Mouse (Mus musculus): ENCODE data around the gene Sumo3. TPM values are rescaled to one million over a fixed set of nuclear protein-coding genes. Genes with fewer than 3 reads are reported as not detected.
A peak's percentile ranks its signal among the peaks of the same experiment; 100 is the strongest.

Gene Sumo3
- polyA plus RNA-seq, 1 experiment from 2014 or later, result 111 TPM

GRCm38 (mm10) chr10:77624570-77624995, 18.7 kb downstream of the Sumo3 start:
- no peaks in the 10 kb centered on the region for H3K9me3 ChIP-seq (ENCODE audit: low read length)
- H3K36me3 ChIP-seq (replicated peaks; ENCODE audit: insufficient read depth, low read length), result 0 out of 2 replicates have a peak, but pooled peaks cover 6% of the 10 kb centered on the region
- no peaks in the 10 kb centered on the region for H3K27me3 ChIP-seq (ENCODE audit: insufficient read depth, low read length)
- H3K4me3 ChIP-seq (ENCODE audit: low read depth, low read length), result no peak overlapping the region
- WGBS (ENCODE audit: insufficient replicate concordance), result 65% methylated on average over 7 of the region's 7 CpGs
- H3K4me1 ChIP-seq (ENCODE audit: insufficient read depth), result peaks cover 39% of the 10 kb centered on the region
- peak overlapping the region; percentile 37 for H3K9ac ChIP-seq (replicated peaks)
- peak overlapping the region; percentile 82 for H3K4me2 ChIP-seq (ENCODE audit: low read depth, low read length)
- peak overlapping the region; percentile 36 for H3K27ac ChIP-seq (ENCODE audit: low read depth)
- no peak for TF ChIP-seq CTCF (IDR thresholded peaks at IDR 0.05; ENCODE audit: low read depth)
- TF ChIP-seq EP300 (IDR thresholded peaks at IDR 0.05; ENCODE audit: low read depth), result no peak
- no peak for ATAC-seq
- DNase-seq, result no peak

GRCm38 (mm10) chr10:77626036-77626435, 20.1 kb downstream of the Sumo3 start:
- TF ChIP-seq EP300 (IDR thresholded peaks at IDR 0.05; ENCODE audit: low read depth), result no peak
- TF ChIP-seq CTCF (IDR thresholded peaks at IDR 0.05; ENCODE audit: low read depth), result no peak
- H3K9me3 ChIP-seq (ENCODE audit: low read length), result no peaks in the 10 kb centered on the region
- H3K4me2 ChIP-seq (ENCODE audit: low read depth, low read length), result peak overlapping the region; percentile 40
- WGBS (ENCODE audit: insufficient replicate concordance), result 68% methylated on average over 7 of the region's 7 CpGs
- no peaks in the 10 kb centered on the region for H3K27me3 ChIP-seq (ENCODE audit: insufficient read depth, low read length)
- H3K9ac ChIP-seq (replicated peaks), result peak overlapping the region; percentile 21; the same call in 1 of the 2 replicates
- peaks cover 44% of the 10 kb centered on the region for H3K4me1 ChIP-seq (ENCODE audit: insufficient read depth)
- H3K36me3 ChIP-seq (replicated peaks; ENCODE audit: insufficient read depth, low read length), result peaks cover 10% of the 10 kb centered on the region; the same call in 1 of the 2 replicates
- H3K27ac ChIP-seq (ENCODE audit: low read depth), result peak overlapping the region; percentile 87
- no peak overlapping the region for H3K4me3 ChIP-seq (ENCODE audit: low read depth, low read length)
- DNase-seq, result no peak
- peak; percentile 51 for ATAC-seq

- DNase-seq, result peak; percentile 57
- H3K27ac ChIP-seq (ENCODE audit: low read depth), result peak overlapping the region; percentile 87
- H3K36me3 ChIP-seq (replicated peaks; ENCODE audit: insufficient read depth, low read length), result peaks cover 15% of the 10 kb centered on the region
- H3K9me3 ChIP-seq (ENCODE audit: low read length), result no peaks in the 10 kb centered on the region
- peak overlapping the region; percentile 40 for H3K4me2 ChIP-seq (ENCODE audit: low read depth, low read length)
- TF ChIP-seq CTCF (IDR thresholded peaks at IDR 0.05; ENCODE audit: low read depth) (no peak), EP300 (IDR thresholded peaks at IDR 0.05; ENCODE audit: low read depth) (peak; percentile 34; the same call in 1 of the 2 replicates)
- peaks cover 42% of the 10 kb centered on the region for H3K4me1 ChIP-seq (ENCODE audit: insufficient read depth)
- no peak overlapping the region for H3K9ac ChIP-seq (replicated peaks)
- 27% methylated on average over 7 of the region's 7 CpGs for WGBS (ENCODE audit: insufficient replicate concordance)
- ATAC-seq, result peak; percentile 61
- no peak overlapping the region for H3K4me3 ChIP-seq (ENCODE audit: low read depth, low read length)
- no peaks in the 10 kb centered on the region for H3K27me3 ChIP-seq (ENCODE audit: insufficient read depth, low read length)
These were observed 20.7 kb downstream of the Sumo3 start for GRCm38 (mm10) chr10:77626591-77626990.

GRCm38 (mm10) chr10:77627497-77627896, 21.6 kb downstream of the Sumo3 start:
- peak; percentile 88 for DNase-seq
- WGBS (ENCODE audit: insufficient replicate concordance), result 36% methylated on average over 2 of the region's 2 CpGs
- H3K36me3 ChIP-seq (replicated peaks; ENCODE audit: insufficient read depth, low read length), result peaks cover 21% of the 10 kb centered on the region

GRCm38 (mm10) chr10:77629163-77629562, 23.3 kb downstream of the Sumo3 start:
- Histone ChIP-seq H3K36me3 (replicated peaks; ENCODE audit: insufficient read depth, low read length) (peaks cover 32% of the 10 kb centered on the region), H3K27me3 (ENCODE audit: insufficient read depth, low read length) (no peaks in the 10 kb centered on the region), H3K4me2 (ENCODE audit: low read depth, low read length) (no peak overlapping the region), H3K4me3 (ENCODE audit: low read depth, low read length) (no peak overlapping the region), H3K9me3 (ENCODE audit: low read length) (no peaks in the 10 kb centered on the region), H3K27ac (ENCODE audit: low read depth) (no peak overlapping the region), H3K9ac (replicated peaks) (no peak overlapping the region), H3K4me1 (ENCODE audit: insufficient read depth) (peaks cover 37% of the 10 kb centered on the region)
- DNase-seq (no peak), ATAC-seq (no peak)
- TF ChIP-seq CTCF (IDR thresholded peaks at IDR 0.05; ENCODE audit: low read depth), result no peak
- no peak for TF ChIP-seq EP300 (IDR thresholded peaks at IDR 0.05; ENCODE audit: low read depth)
- WGBS (ENCODE audit: insufficient replicate concordance), result 81% methylated on average over 3 of the region's 3 CpGs

More at GRCm38 (mm10) chr10:77627497-77627896, 21.6 kb downstream of the Sumo3 start:
- Histone ChIP-seq H3K9ac (replicated peaks) (no peak overlapping the region), H3K9me3 (ENCODE audit: low read length) (no peaks in the 10 kb centered on the region), H3K4me2 (ENCODE audit: low read depth, low read length) (no peak overlapping the region), H3K4me1 (ENCODE audit: insufficient read depth) (peaks cover 39% of the 10 kb centered on the region), H3K4me3 (ENCODE audit: low read depth, low read length) (no peak overlapping the region), H3K27me3 (ENCODE audit: insufficient read depth, low read length) (no peaks in the 10 kb centered on the region), H3K27ac (ENCODE audit: low read depth) (peak overlapping the region; percentile 87)
- peak; percentile 32 for ATAC-seq
- peak; percentile 98 for TF ChIP-seq CTCF (IDR thresholded peaks at IDR 0.05; ENCODE audit: low read depth)
- no peak; the same call in 1 of the 2 replicates for TF ChIP-seq EP300 (IDR thresholded peaks at IDR 0.05; ENCODE audit: low read depth)

GRCm38 (mm10) chr10:77629970-77630369, 24.1 kb downstream of the Sumo3 start:
- Histone ChIP-seq H3K9ac (replicated peaks) (0 out of 2 replicates have a peak overlapping the region, but pooled peaks have one; percentile 7), H3K36me3 (replicated peaks; ENCODE audit: insufficient read depth, low read length) (peaks cover 36% of the 10 kb centered on the region), H3K9me3 (ENCODE audit: low read length) (no peaks in the 10 kb centered on the region), H3K4me2 (ENCODE audit: low read depth, low read length) (no peak overlapping the region), H3K4me3 (ENCODE audit: low read depth, low read length) (no peak overlapping the region), H3K27ac (ENCODE audit: low read depth) (no peak overlapping the region), H3K4me1 (ENCODE audit: insufficient read depth) (peaks cover 34% of the 10 kb centered on the region), H3K27me3 (ENCODE audit: insufficient read depth, low read length) (no peaks in the 10 kb centered on the region)
- ATAC-seq (no peak), DNase-seq (no peak)
- 85% methylated on average over 1 of the region's 1 CpGs for WGBS (ENCODE audit: insufficient replicate concordance)
- TF ChIP-seq EP300 (IDR thresholded peaks at IDR 0.05; ENCODE audit: low read depth), result no peak
- peak; percentile 60 for TF ChIP-seq CTCF (IDR thresholded peaks at IDR 0.05; ENCODE audit: low read depth)
